Mouse (Mus musculus) adrenal gland, postnatal 36 days (tissue): ENCODE measurements around the gene Pet117. TPM values are rescaled to one million over a fixed set of nuclear protein-coding genes. Genes with fewer than 3 reads are reported as not detected.
A peak's percentile ranks its signal among the peaks of the same experiment; 100 is the strongest.
"Not testable (repeated sequence)": the region's sequence is repeated elsewhere in the genome, so short reads cannot be mapped to it uniquely, and the experiment has no call there.

Source experiments
- DNase-seq, 2 experiments: peaks; one replicate each; pipeline ENCODE4 v3.0.0; 2021; ENCODE audit warnings: mixed read lengths in 1 of 2
- long read RNA-seq, 2 experiments: library from polyadenylated mRNA; stranded (forward); transcript quantifications; one replicate each; pipeline ENCODE4 v2.0.0; 2021; ENCODE audit warnings: borderline sequencing depth in 2 of 2
- total RNA-seq, 2 experiments: library from RNA; stranded (reverse); gene quantifications; 2 replicates each; pipeline ENCODE4 v1.2.3; 2021

The Pet117 gene
- 1 to 10 TPM; 3.2 to 6.4 TPM for total RNA-seq
- long read RNA-seq, experiment 1, partial matches to known transcripts = 0 of 1 reads
- long read RNA-seq, experiment 1, other reads (novel, unspliced or antisense) = 0 of 1 reads
- long read RNA-seq, experiment 2, transcript Pet117-201 (2 exons, 693 nt) = major isoform, 5 of 5 reads
- long read RNA-seq, experiment 2, partial matches to known transcripts = 0 of 5 reads
- long read RNA-seq, experiment 2, other reads (novel, unspliced or antisense) = 0 of 5 reads

GRCm38 (mm10) chr2:144368400-144369019 lies at the start of gene Pet117, which contains the start of gene Kat14:
Pet117 (plus strand) TSS chr2:144368996.
Kat14 (plus strand) TSS chr2:144368983.
- DNase-seq = peak; percentile 97 to 98

GRCm38 (mm10) chr2:144324218-144324617 lies 44.6 kb upstream of the Pet117 start:
- no peak for DNase-seq

- DNase-seq = no peak
These were observed 39.3 kb upstream of the Pet117 start for GRCm38 (mm10) chr2:144329451-144329850.

- no peak for DNase-seq
These were observed 38.9 kb upstream of the Pet117 start for GRCm38 (mm10) chr2:144329937-144330336.

- peak in 1 of 2 experiments; percentile 10 for DNase-seq
These were observed 38.3 kb upstream of the Pet117 start for GRCm38 (mm10) chr2:144330352-144330959.

- DNase-seq = peak in 1 of 2 experiments; percentile 15
These were observed 37.8 kb upstream of the Pet117 start for GRCm38 (mm10) chr2:144330960-144331371.

- no peak for DNase-seq
These were observed 37.1 kb upstream of the Pet117 start, which contains the start of gene Ovol2 for GRCm38 (mm10) chr2:144331401-144332302. Ovol2 (minus strand) TSS chr2:144332146.

- no peak for DNase-seq
These were observed 36.3 kb upstream of the Pet117 start for GRCm38 (mm10) chr2:144332486-144332885.

GRCm38 (mm10) chr2:144333138-144333842 lies 35.5 kb upstream of the Pet117 start:
- no peak for DNase-seq

- no peak for DNase-seq
These were observed 31.6 kb upstream of the Pet117 start for GRCm38 (mm10) chr2:144337230-144337629.

- no peak for DNase-seq
These were observed 31.1 kb upstream of the Pet117 start for GRCm38 (mm10) chr2:144337701-144338100.

GRCm38 (mm10) chr2:144338149-144338548 lies 30.6 kb upstream of the Pet117 start:
- DNase-seq = not testable (repeated sequence)

GRCm38 (mm10) chr2:144343158-144343557 lies 25.6 kb upstream of the Pet117 start:
- DNase-seq = no peak

- no peak for DNase-seq
These were observed 20.3 kb upstream of the Pet117 start for GRCm38 (mm10) chr2:144348525-144348924.

- no peak for DNase-seq
These were observed 16.0 kb upstream of the Pet117 start for GRCm38 (mm10) chr2:144352843-144353242.

GRCm38 (mm10) chr2:144369020-144369421 lies 225 bp downstream of the Pet117 start:
- DNase-seq = peak; percentile 80 to 88

- DNase-seq = no peak
These were observed 715 bp downstream of the Pet117 start for GRCm38 (mm10) chr2:144369511-144369910.

GRCm38 (mm10) chr2:144371566-144371965 lies 2.8 kb downstream of the Pet117 start:
- DNase-seq = no peak

GRCm38 (mm10) chr2:144373063-144373462 lies 4.3 kb downstream of the Pet117 start:
- DNase-seq = no peak

- DNase-seq = no peak
These were observed 6.4 kb downstream of the Pet117 start for GRCm38 (mm10) chr2:144375063-144375703.

GRCm38 (mm10) chr2:144381293-144381692 lies 12.5 kb downstream of the Pet117 start:
- DNase-seq = no peak
